Mouse (Mus musculus): ENCODE data around the gene Ezh1. TPM values are rescaled to one million over a fixed set of nuclear protein-coding genes. Genes with fewer than 3 reads are reported as not detected.

Ezh1 gene
- polyA plus RNA-seq, 1 experiment: 42.8 TPM

DNA sequence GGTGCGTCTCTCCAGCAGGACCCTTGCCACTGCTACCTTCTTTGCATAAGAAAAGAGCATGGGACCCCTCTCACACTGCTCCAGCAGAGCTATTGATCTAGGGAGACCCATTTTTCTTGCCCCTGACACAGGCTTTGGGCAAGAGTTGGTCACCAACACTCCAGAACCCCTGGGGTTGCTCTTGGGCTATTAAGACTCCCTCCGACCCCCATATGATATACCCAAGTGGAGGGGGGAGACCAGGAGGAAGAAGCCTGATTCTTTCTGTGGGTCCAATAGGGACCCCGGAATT lies 37.7 kb upstream of the Ezh1 start:
- Histone ChIP-seq H3K4me1 (ENCODE audit: control insufficient read depth, insufficient read depth, low read length) (peaks cover 2% of the 10 kb centered on the region), H3K27ac (ENCODE audit: insufficient read depth, low read length) (no peak overlapping the region), H3K9me3 (replicated peaks; ENCODE audit: control insufficient read depth, insufficient read depth, low read length, poor library complexity, severe bottlenecking) (no peaks in the 10 kb centered on the region), H3K27me3 (ENCODE audit: control insufficient read depth, insufficient read depth, low read length, poor library complexity, severe bottlenecking) (peaks cover 8% of the 10 kb centered on the region; the same call in 1 of the 2 replicates), H3K4me3 (ENCODE audit: low read depth, low read length) (no peak overlapping the region), H3K9ac (ENCODE audit: low read depth, poor library complexity, severe bottlenecking) (no peak overlapping the region), H3K36me3 (ENCODE audit: control insufficient read depth, insufficient read depth, low read length, poor library complexity, severe bottlenecking) (no peaks in the 10 kb centered on the region)
- TF ChIP-seq CTCF (IDR thresholded peaks at IDR 0.05; ENCODE audit: low read depth, low read length) (no peak), POLR2A (IDR thresholded peaks at IDR 0.05; ENCODE audit: insufficient read depth, low read length) (no peak), EP300 (IDR thresholded peaks at IDR 0.05; ENCODE audit: insufficient read depth, low read depth, low read length) (no peak)

DNA sequence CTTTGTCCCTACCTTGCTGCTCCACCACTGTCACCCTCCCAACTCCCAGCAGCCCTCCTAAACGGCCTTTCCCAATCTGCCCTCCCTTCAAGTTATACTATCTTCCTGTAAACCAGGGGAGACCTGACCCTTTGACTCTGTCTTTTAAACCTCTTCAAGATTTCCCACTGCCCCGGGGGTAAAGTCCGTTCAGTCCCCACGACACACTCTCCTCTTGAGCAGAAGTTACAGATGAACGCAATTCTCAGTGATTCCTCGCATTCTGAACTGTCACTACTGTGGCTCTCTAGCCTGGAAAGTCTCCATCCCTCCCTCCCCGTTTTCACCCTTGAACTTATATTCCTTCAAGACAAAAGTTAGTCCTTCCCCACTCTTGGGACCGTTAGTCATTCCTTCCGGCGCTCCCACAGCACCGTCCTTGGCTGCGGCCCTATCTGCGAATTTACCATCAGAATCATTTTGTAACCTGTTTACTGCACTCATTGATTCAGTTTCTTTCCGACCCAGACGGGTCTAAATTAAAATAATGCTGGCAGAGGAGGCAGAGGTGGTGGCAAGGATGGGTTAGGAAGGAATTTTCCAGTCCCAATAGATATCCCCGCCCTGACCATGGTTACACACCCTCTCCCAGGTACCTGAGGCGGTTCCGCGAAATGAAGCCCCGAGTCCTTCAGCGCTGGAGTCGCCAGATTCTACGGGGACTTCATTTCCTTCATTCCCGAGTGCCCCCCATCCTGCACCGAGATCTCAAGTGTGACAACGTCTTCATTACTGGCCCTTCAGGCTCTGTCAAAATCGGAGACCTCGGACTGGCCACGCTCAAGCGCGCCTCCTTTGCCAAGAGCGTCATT lies 37.1 kb upstream of the Ezh1 start:
- Histone ChIP-seq H3K9ac (ENCODE audit: low read depth, poor library complexity, severe bottlenecking) (no peak overlapping the region), H3K9me3 (replicated peaks; ENCODE audit: control insufficient read depth, insufficient read depth, low read length, poor library complexity, severe bottlenecking) (no peaks in the 10 kb centered on the region), H3K27me3 (ENCODE audit: control insufficient read depth, insufficient read depth, low read length, poor library complexity, severe bottlenecking) (peaks cover 8% of the 10 kb centered on the region; the same call in 1 of the 2 replicates), H3K4me3 (ENCODE audit: low read depth, low read length) (no peak overlapping the region), H3K4me1 (ENCODE audit: control insufficient read depth, insufficient read depth, low read length) (peaks cover 2% of the 10 kb centered on the region), H3K36me3 (ENCODE audit: control insufficient read depth, insufficient read depth, low read length, poor library complexity, severe bottlenecking) (no peaks in the 10 kb centered on the region), H3K27ac (ENCODE audit: insufficient read depth, low read length) (no peak overlapping the region)
- TF ChIP-seq CTCF (IDR thresholded peaks at IDR 0.05; ENCODE audit: low read depth, low read length) (no peak), POLR2A (IDR thresholded peaks at IDR 0.05; ENCODE audit: insufficient read depth, low read length) (no peak), EP300 (IDR thresholded peaks at IDR 0.05; ENCODE audit: insufficient read depth, low read depth, low read length) (no peak)

DNA sequence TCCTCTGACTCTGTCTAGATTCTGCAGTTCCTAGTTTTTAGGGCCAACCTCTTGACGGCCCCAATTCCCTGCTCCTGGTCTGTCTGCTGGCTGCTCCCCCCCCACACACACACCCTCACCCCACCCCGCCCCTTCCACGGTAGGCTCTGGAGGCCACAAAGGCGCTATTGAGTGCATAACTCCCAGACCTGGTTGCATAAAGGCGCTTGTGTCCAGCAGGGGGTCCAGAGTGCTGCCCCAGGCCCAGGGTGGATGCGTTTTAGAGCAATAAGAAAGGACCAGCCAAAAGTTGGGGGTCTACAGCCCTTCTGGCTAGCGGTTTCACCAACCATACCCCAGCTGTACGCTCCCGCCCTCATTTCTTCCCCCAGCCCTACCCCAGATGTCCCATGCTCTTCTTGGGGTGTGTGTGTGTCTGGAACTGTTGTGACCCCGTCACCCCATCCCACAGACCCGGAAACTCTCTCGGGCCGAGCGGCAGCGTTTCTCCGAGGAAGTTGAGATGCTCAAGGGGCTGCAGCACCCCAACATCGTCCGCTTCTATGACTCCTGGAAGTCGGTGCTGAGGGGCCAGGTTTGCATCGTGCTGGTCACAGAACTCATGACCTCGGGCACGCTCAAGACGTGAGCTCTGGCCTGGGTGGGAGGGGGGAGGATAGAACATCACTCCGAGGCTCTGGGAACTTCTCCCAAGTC lies 36.2 kb upstream of the Ezh1 start:
- H3K4me3 ChIP-seq (ENCODE audit: low read depth, low read length): 0 out of 2 replicates have a peak overlapping the region, but pooled peaks have one; percentile 9
- no peak overlapping the region for H3K27ac ChIP-seq (ENCODE audit: insufficient read depth, low read length)
- TF ChIP-seq POLR2A (IDR thresholded peaks at IDR 0.05; ENCODE audit: insufficient read depth, low read length) (no peak), CTCF (IDR thresholded peaks at IDR 0.05; ENCODE audit: low read depth, low read length) (no peak), EP300 (IDR thresholded peaks at IDR 0.05; ENCODE audit: insufficient read depth, low read depth, low read length) (no peak)
- peaks cover 2% of the 10 kb centered on the region for H3K4me1 ChIP-seq (ENCODE audit: control insufficient read depth, insufficient read depth, low read length)
- no peaks in the 10 kb centered on the region for H3K9me3 ChIP-seq (replicated peaks; ENCODE audit: control insufficient read depth, insufficient read depth, low read length, poor library complexity, severe bottlenecking)
- 0 out of 2 replicates have a peak, but pooled peaks cover under 1% of the 10 kb centered on the region for H3K36me3 ChIP-seq (ENCODE audit: control insufficient read depth, insufficient read depth, low read length, poor library complexity, severe bottlenecking)
- no peak overlapping the region for H3K9ac ChIP-seq (ENCODE audit: low read depth, poor library complexity, severe bottlenecking)
- peaks cover 8% of the 10 kb centered on the region; the same call in 1 of the 2 replicates for H3K27me3 ChIP-seq (ENCODE audit: control insufficient read depth, insufficient read depth, low read length, poor library complexity, severe bottlenecking)

DNA sequence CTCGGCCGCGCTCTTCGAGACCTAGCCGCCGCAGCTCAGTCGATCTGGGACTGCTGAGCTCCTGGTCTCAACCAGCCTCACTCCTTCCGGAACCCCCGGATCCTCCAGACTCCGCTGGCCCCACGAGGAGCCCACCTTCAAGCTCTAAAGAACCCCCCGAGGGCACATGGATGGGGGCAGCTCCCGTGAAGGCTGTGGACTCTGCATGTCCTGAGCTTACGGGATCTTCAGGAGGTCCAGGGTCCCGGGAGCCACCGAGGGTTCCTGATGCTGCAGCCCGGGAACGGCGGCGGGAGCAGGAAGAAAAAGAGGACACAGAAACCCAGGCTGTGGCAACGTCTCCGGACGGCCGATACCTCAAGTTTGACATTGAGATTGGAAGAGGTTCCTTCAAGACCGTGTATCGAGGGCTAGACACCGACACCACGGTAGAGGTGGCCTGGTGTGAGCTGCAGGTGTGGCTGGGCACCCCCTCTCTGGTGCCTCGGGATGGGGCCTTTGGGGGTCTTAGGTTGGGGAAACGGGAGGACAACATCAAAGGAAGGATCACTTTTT lies 34.6 kb upstream of the Ezh1 start:
- Histone ChIP-seq H3K4me3 (ENCODE audit: low read depth, low read length) (peak overlapping the region; percentile 58), H3K9me3 (replicated peaks; ENCODE audit: control insufficient read depth, insufficient read depth, low read length, poor library complexity, severe bottlenecking) (no peaks in the 10 kb centered on the region), H3K27me3 (ENCODE audit: control insufficient read depth, insufficient read depth, low read length, poor library complexity, severe bottlenecking) (0 out of 2 replicates have a peak, but pooled peaks cover 5% of the 10 kb centered on the region), H3K27ac (ENCODE audit: insufficient read depth, low read length) (no peak overlapping the region), H3K4me1 (ENCODE audit: control insufficient read depth, insufficient read depth, low read length) (peaks cover 2% of the 10 kb centered on the region), H3K36me3 (ENCODE audit: control insufficient read depth, insufficient read depth, low read length, poor library complexity, severe bottlenecking) (0 out of 2 replicates have a peak, but pooled peaks cover 10% of the 10 kb centered on the region), H3K9ac (ENCODE audit: low read depth, poor library complexity, severe bottlenecking) (peak overlapping the region; percentile 71)
- no peak for TF ChIP-seq EP300 (IDR thresholded peaks at IDR 0.05; ENCODE audit: insufficient read depth, low read depth, low read length)

DNA sequence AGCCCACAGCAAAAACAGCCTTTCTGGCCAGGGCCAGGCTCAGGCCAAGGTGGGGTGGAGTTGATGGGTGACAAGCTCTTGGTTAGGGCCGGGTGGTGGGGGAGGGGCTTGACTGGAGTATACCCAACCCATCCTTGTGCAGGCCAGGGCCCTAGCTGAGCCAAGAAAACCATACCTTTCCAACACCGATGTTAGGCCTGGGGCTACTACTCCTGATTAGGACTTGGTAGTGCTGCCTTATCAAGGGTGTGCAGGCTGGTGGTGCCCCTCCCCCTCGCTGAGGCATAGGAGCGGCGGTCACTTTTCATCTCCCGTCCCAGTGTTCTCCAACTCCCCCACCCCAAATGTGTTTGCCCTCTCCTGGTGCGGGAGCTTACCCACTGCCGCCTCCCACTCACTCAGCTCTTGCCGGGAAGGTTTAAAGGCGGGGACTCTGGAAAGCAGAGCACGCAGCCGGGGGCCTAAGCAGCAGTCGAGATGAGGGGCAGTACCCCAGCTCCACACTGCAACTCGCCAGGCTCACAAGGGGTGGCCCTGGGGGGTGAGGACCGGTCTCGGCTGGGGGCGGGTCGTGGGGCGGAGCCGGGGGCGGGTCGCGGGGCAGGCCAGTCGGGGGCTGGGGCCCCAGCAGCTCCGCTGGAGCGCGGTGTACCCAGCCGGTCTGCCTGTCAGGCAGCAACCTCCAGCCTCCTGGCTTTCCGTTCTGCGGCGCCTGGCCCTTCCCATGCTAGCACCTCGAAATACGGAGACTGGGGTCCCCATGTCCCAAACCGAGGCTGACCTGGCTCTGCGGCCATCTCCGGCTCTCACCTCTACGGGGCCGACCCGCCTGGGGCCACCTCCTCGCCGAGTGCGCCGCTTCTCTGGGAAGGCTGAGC lies 33.9 kb upstream of the Ezh1 start, which contains the start of gene Wnk4:
TSS of gene Wnk4 (plus strand) at position 620 of the 878 bp plus-strand sequence.
- Histone ChIP-seq H3K4me3 (ENCODE audit: low read depth, low read length) (peak within 1 kb of the TSS; percentile 58), H3K36me3 (ENCODE audit: control insufficient read depth, insufficient read depth, low read length, poor library complexity, severe bottlenecking) (0 out of 2 replicates have a peak, but pooled peaks cover 12% of the 10 kb centered on the region), H3K27me3 (ENCODE audit: control insufficient read depth, insufficient read depth, low read length, poor library complexity, severe bottlenecking) (0 out of 2 replicates have a peak, but pooled peaks cover 4% of the 10 kb centered on the region), H3K9me3 (replicated peaks; ENCODE audit: control insufficient read depth, insufficient read depth, low read length, poor library complexity, severe bottlenecking) (no peaks in the 10 kb centered on the region), H3K9ac (ENCODE audit: low read depth, poor library complexity, severe bottlenecking) (peak within 1 kb of the TSS; percentile 71), H3K4me1 (ENCODE audit: control insufficient read depth, insufficient read depth, low read length) (peaks cover 2% of the 10 kb centered on the region), H3K27ac (ENCODE audit: insufficient read depth, low read length) (no peak within 1 kb of the TSS)
- TF ChIP-seq EP300 (IDR thresholded peaks at IDR 0.05; ENCODE audit: insufficient read depth, low read depth, low read length) (0 out of 2 replicates have a peak, but pooled peaks have one; percentile 3), POLR2A (IDR thresholded peaks at IDR 0.05; ENCODE audit: insufficient read depth, low read length) (no peak), CTCF (IDR thresholded peaks at IDR 0.05; ENCODE audit: low read depth, low read length) (no peak)

Measured in ES-Bruce4 (cell line).